8 mouse cellular contexts compared by ENCODE assay signal in genomic region chr10:12911981-12912530, GRCm38 (mm10). TPM values are rescaled to one million over a fixed set of nuclear protein-coding genes. Genes with fewer than 3 reads are reported as not detected.
DNase-seq lines count a peak whose midpoint lies in the region; ATAC-seq and TF ChIP-seq lines count a peak whose summit lies in the region.

No protein-coding gene starts in this region.

- H3K4me1 ChIP-seq in MEL (ENCODE audit: control insufficient read depth in 1 of 2, insufficient read depth in 2 of 2, low read length in 2 of 2): peaks cover 0 to 6% of the 10 kb centered on the region in 2 experiments; a peak in 3 of 4 replicates
- 0 out of 2 replicates have a peak, but pooled peaks cover 3% of the 10 kb centered on the region for H3K4me1 ChIP-seq in lung, embryonic 14.5 days (ENCODE audit: insufficient read depth)

- no peaks in the 10 kb centered on the region; the same call in 1 of the 2 replicates for H3K79me2 ChIP-seq in MEL (ENCODE audit: control insufficient read depth, insufficient read depth, low read length, poor library complexity)

- no peaks in the 10 kb centered on the region for H3K9me3 ChIP-seq in MEL (replicated peaks; ENCODE audit: insufficient read depth, low read length)
- H3K9me3 ChIP-seq in lung, embryonic 14.5 days (ENCODE audit: low read depth, low read length): no peaks in the 10 kb centered on the region

- TF ChIP-seq POLR2A in MEL (IDR thresholded peaks at IDR 0.05; ENCODE audit: control insufficient read depth in 1 of 2, insufficient read depth in 1 of 2, low read depth in 1 of 2, low read length in 2 of 2, poor library complexity in 1 of 2): peak in 1 of 2 experiments; percentile 74; a peak in 2 of 4 replicates

- DNase-seq in adrenal gland, adult 2 months: peak; percentile 21
- no peak for DNase-seq in adrenal gland, postnatal 4 days (ENCODE audit: low spot score in 2 of 2)
- peak; percentile 91 for DNase-seq in MEL (ENCODE audit: low read depth, low spot score)
- peak; percentile 45 for DNase-seq in induced T-regulatory cell, adult 2 months (ENCODE audit: low read depth)
- peak; percentile 62 for DNase-seq in lung, embryonic 14.5 days
- peak; percentile 47 for DNase-seq in right cerebral cortex, postnatal 14 days
- DNase-seq in spleen, postnatal 14 days (ENCODE audit: low spot score in 2 of 2): no peak

- no peaks in the 10 kb centered on the region for H3K27me3 ChIP-seq in MEL (ENCODE audit: control insufficient read depth in 1 of 2, insufficient read depth in 2 of 2, low read length in 2 of 2)
- no peaks in the 10 kb centered on the region for H3K27me3 ChIP-seq in lung, embryonic 14.5 days (ENCODE audit: insufficient read depth, low read length)

- WGBS in lung, embryonic 14.5 days: 33% methylated on average over 11 of the region's 11 CpGs

- H3K4me3 ChIP-seq in MEL (ENCODE audit: control insufficient read depth in 1 of 2, insufficient read depth in 1 of 2, low read depth in 2 of 2, low read length in 2 of 2): peak overlapping the region; percentile 64 to 72
- no peak overlapping the region for H3K4me3 ChIP-seq in lung, embryonic 14.5 days (ENCODE audit: low read depth, low read length)

- TF ChIP-seq EP300 in MEL (IDR thresholded peaks at IDR 0.05; ENCODE audit: low read depth in 1 of 2, low read length in 2 of 2): peak; percentile 55 to 59; a peak in 3 of 4 replicates

- no peak for TF ChIP-seq RAD21 in MEL (IDR thresholded peaks at IDR 0.05; ENCODE audit: low read depth, low read length)

- H3K9ac ChIP-seq in MEL (ENCODE audit: control insufficient read depth, low read depth, low read length, poor library complexity, severe bottlenecking): peak overlapping the region; percentile 65
- H3K9ac ChIP-seq in lung, embryonic 14.5 days: peak overlapping the region; percentile 30

- H3K27ac ChIP-seq in MEL (ENCODE audit: control insufficient read depth, low read depth, low read length): peak overlapping the region; percentile 84
- peak overlapping the region; percentile 59; the same call in 1 of the 2 replicates for H3K27ac ChIP-seq in lung, embryonic 14.5 days (ENCODE audit: low read depth)

- H3K4me2 ChIP-seq in lung, embryonic 14.5 days: peak overlapping the region; percentile 51

- TF ChIP-seq CTCF in MEL (IDR thresholded peaks at IDR 0.05 in 2 of 3, conservative IDR thresholded peaks at IDR 0.05 in 1 of 3; ENCODE audit: control insufficient read depth in 1 of 3, insufficient read depth in 1 of 3, low read depth in 2 of 3, low read length in 3 of 3, poor library complexity in 1 of 3, severe bottlenecking in 1 of 3): no peak
- TF ChIP-seq CTCF in lung, embryonic 14.5 days (IDR thresholded peaks at IDR 0.05; ENCODE audit: low read depth): no peak

- peak; percentile 66 for ATAC-seq in granulocyte monocyte progenitor cell, adult 5-6 weeks (replicated peaks; ENCODE audit: poor library complexity, severe bottlenecking)
- peak; percentile 59; the same call in 1 of the 2 replicates for ATAC-seq in lung, embryonic 14.5 days (ENCODE audit: insufficient read depth)

- peaks cover 0 to 4% of the 10 kb centered on the region in 2 experiments; a peak in 2 of 4 replicates for H3K36me3 ChIP-seq in MEL (ENCODE audit: control insufficient read depth in 1 of 2, insufficient read depth in 2 of 2, low read length in 2 of 2)
- H3K36me3 ChIP-seq in lung, embryonic 14.5 days (ENCODE audit: insufficient read depth): no peaks in the 10 kb centered on the region

TF ChIP-seq in MEL, 35 proteins besides CTCF, POLR2A, EP300 and RAD21:
- TF ChIP-seq MYC (IDR thresholded peaks at IDR 0.05; ENCODE audit: low read depth, low read length) (no peak), MEF2A (IDR thresholded peaks at IDR 0.05; ENCODE audit: extremely low read depth, insufficient replicate concordance, low read depth, low read length, poor library complexity, severe bottlenecking) (no peak), KAT2A (conservative IDR thresholded peaks at IDR 0.05; ENCODE audit: low read depth, low read length) (no peak), GATA1 (IDR thresholded peaks at IDR 0.05; ENCODE audit: low read depth, low read length) (peak; percentile 65), CHD2 (IDR thresholded peaks at IDR 0.05; ENCODE audit: low read length) (no peak), MYB (IDR thresholded peaks at IDR 0.05; ENCODE audit: low read depth, low read length) (no peak), POLR2AphosphoS5 (IDR thresholded peaks at IDR 0.05; ENCODE audit: borderline replicate concordance, low read depth, low read length) (no peak), TBP (IDR thresholded peaks at IDR 0.05; ENCODE audit: low read depth, low read length) (0 out of 2 replicates have a peak, but pooled peaks have one; percentile 41), GABPA (IDR thresholded peaks at IDR 0.05; ENCODE audit: low read depth, low read length) (no peak), NELFE (IDR thresholded peaks at IDR 0.05; ENCODE audit: low read depth, low read length) (peak; percentile 52), UBTF (IDR thresholded peaks at IDR 0.05; ENCODE audit: borderline replicate concordance, insufficient read depth, low read depth, low read length) (no peak), ZNF384 (IDR thresholded peaks at IDR 0.05; ENCODE audit: low read depth, low read length) (no peak), ZKSCAN1 (IDR thresholded peaks at IDR 0.05; ENCODE audit: low read depth, low read length) (no peak), USF2 (IDR thresholded peaks at IDR 0.05; ENCODE audit: borderline replicate concordance in 1 of 2, insufficient read depth in 1 of 2, low read depth in 1 of 2, low read length in 2 of 2) (no peak), HCFC1 (IDR thresholded peaks at IDR 0.05; ENCODE audit: low read depth, low read length) (peak; percentile 14; the same call in 1 of the 2 replicates), BHLHE40 (IDR thresholded peaks at IDR 0.05; ENCODE audit: borderline replicate concordance, low read depth, low read length) (no peak), RCOR1 (IDR thresholded peaks at IDR 0.05; ENCODE audit: low read depth, low read length) (peak; percentile 57; the same call in 1 of the 2 replicates), SIN3A (IDR thresholded peaks at IDR 0.05; ENCODE audit: low read length) (peak; percentile 80), CHD1 (IDR thresholded peaks at IDR 0.05; ENCODE audit: low read depth, low read length) (no peak), ZC3H11A (IDR thresholded peaks at IDR 0.05; ENCODE audit: low read depth, low read length) (no peak), TAL1 (IDR thresholded peaks at IDR 0.05; ENCODE audit: low read length) (no peak), MAFK (IDR thresholded peaks at IDR 0.05; ENCODE audit: borderline replicate concordance, low read depth, low read length) (no peak), MAZ (IDR thresholded peaks at IDR 0.05; ENCODE audit: low read depth, low read length) (peak; percentile 65; the same call in 1 of the 2 replicates), ELF1 (IDR thresholded peaks at IDR 0.05; ENCODE audit: low read depth, low read length) (peak; percentile 72; the same call in 1 of the 2 replicates), SMC3 (IDR thresholded peaks at IDR 0.05; ENCODE audit: low read depth, low read length) (no peak), JUND (IDR thresholded peaks at IDR 0.05; ENCODE audit: low read depth, low read length) (peak; percentile 82; the same call in 1 of the 2 replicates), USF1 (IDR thresholded peaks at IDR 0.05; ENCODE audit: low read depth, low read length) (no peak), ETS1 (IDR thresholded peaks at IDR 0.05; ENCODE audit: low read depth, low read length) (peak; percentile 75), ZMIZ1 (IDR thresholded peaks at IDR 0.05; ENCODE audit: low read depth, low read length) (0 out of 2 replicates have a peak, but pooled peaks have one; percentile 34), NRF1 (IDR thresholded peaks at IDR 0.05; ENCODE audit: insufficient read depth, low read depth, low read length, poor library complexity, severe bottlenecking) (no peak), POLR2AphosphoS2 (IDR thresholded peaks at IDR 0.05; ENCODE audit: low read length) (no peak), TCF12 (IDR thresholded peaks at IDR 0.05; ENCODE audit: low read depth, low read length) (no peak), MXI1 (IDR thresholded peaks at IDR 0.05; ENCODE audit: low read depth, low read length) (0 out of 2 replicates have a peak, but pooled peaks have one; percentile 38), E2F4 (IDR thresholded peaks at IDR 0.05; ENCODE audit: borderline replicate concordance, low read depth, low read length) (no peak), MAX (IDR thresholded peaks at IDR 0.05; ENCODE audit: low read length) (0 out of 2 replicates have a peak, but pooled peaks have one; percentile 40)

RNA-seq across cellular contexts. Expression of gene Utrn, which starts 42.9 kb away (rescaled TPM):
- total RNA-seq in adrenal gland, adult 2 months (2021): 10 to 100 TPM; 70.3 to 81.8 TPM
- polyA plus RNA-seq in adrenal gland, adult 2 months (2012; rRNA removed): 21.7 and 25.4 TPM in 2 replicates
- total RNA-seq in adrenal gland, postnatal 4 days (2021): 100 to 1,000 TPM in 1 of 2 experiments, 10 to 100 TPM in 1; 91.1 to 101 TPM
- 2.3 and 3.4 TPM in 2 replicates for total RNA-seq in MEL (2012; rRNA removed)
- 1 to 10 TPM in 1 of 2 experiments, not detected in 1; 4.3 TPM for polyA plus RNA-seq in MEL (2012; ENCODE audit: insufficient read depth in 1 of 2, insufficient read length in 2 of 2, low read depth in 1 of 2, low replicate concordance in 2 of 2, missing spikeins in 1 of 2)
- 23.3 and 28.4 TPM in 2 replicates for total RNA-seq in granulocyte monocyte progenitor cell, adult 5-6 weeks (2014; fragmentation: Nextera tagmentation)
- total RNA-seq in granulocyte monocyte progenitor cell, adult 5-6 weeks (2017): 26.6 TPM in 2 replicates
- 66.1 and 67.9 TPM in 2 replicates for polyA plus RNA-seq in lung, embryonic 14.5 days (2014; fragmentation: Nextera tagmentation; extraction: Ambion mirVana)

RNA-seq across cellular contexts. Expression of gene Stx11, which starts 52.0 kb away (rescaled TPM):
- 1 to 10 TPM; 8.7 to 8.9 TPM for total RNA-seq in adrenal gland, adult 2 months (2021)
- polyA plus RNA-seq in adrenal gland, adult 2 months (2012; rRNA removed): 5.1 and 11.0 TPM in 2 replicates
- 1 to 10 TPM; 8.4 to 9.7 TPM for total RNA-seq in adrenal gland, postnatal 4 days (2021)
- total RNA-seq in MEL (2012; rRNA removed): 1.9 and 3.2 TPM in 2 replicates
- 1 to 10 TPM in 1 of 2 experiments, not detected in 1; 2.9 TPM for polyA plus RNA-seq in MEL (2012; ENCODE audit: insufficient read depth in 1 of 2, insufficient read length in 2 of 2, low read depth in 1 of 2, low replicate concordance in 2 of 2, missing spikeins in 1 of 2)
- 7.4 and 9.1 TPM in 2 replicates for total RNA-seq in granulocyte monocyte progenitor cell, adult 5-6 weeks (2014; fragmentation: Nextera tagmentation)
- 5.9 and 8.7 TPM in 2 replicates for total RNA-seq in granulocyte monocyte progenitor cell, adult 5-6 weeks (2017)
- polyA plus RNA-seq in lung, embryonic 14.5 days (2014; fragmentation: Nextera tagmentation; extraction: Ambion mirVana): 1.4 and 2.3 TPM in 2 replicates

Comparison
In these comparisons a context has a peak if more than half of its experiments do, and no peak if none do; other contexts are left out.
1. DNase-seq: peak in adrenal gland, adult 2 months (single experiment), MEL (single experiment), induced T-regulatory cell, adult 2 months (single experiment), lung, embryonic 14.5 days (single experiment) and right cerebral cortex, postnatal 14 days (single experiment); none in adrenal gland, postnatal 4 days (0 of 2) and spleen, postnatal 14 days (0 of 2).